Mouse (Mus musculus) stomach, embryonic 14.5 days (tissue): ENCODE results near the gene Nr2e1. TPM values are rescaled to one million over a fixed set of nuclear protein-coding genes. Genes with fewer than 3 reads are reported as not detected.
A peak's percentile ranks its signal among the peaks of the same experiment; 100 is the strongest.

Experiments used
- ATAC-seq: fragments of 200-750 bp; cut with Nextera tagmentation; 2 replicates; pipeline ENCODE4 v1.8.0; 2017; ENCODE audit warnings: low read depth, moderate TSS enrichment; ENCODE audit not compliant: insufficient number of reproducible peaks, insufficient read depth, low FRiP score
- H3K27ac ChIP-seq: fragments of 300-500 bp; sonication (generic); 2 replicates; pipeline ENCODE4 v1.5.1; 2014; ENCODE audit warnings: mild to moderate bottlenecking, low read length, moderate library complexity, mixed read lengths
- H3K27me3 ChIP-seq: fragments of 300-500 bp; sonication (generic); 2 replicates; pipeline ENCODE4 v1.6.1; 2014; ENCODE audit warnings: low read length, control low read depth, mixed read lengths; ENCODE audit not compliant: control insufficient read depth, insufficient read depth
- H3K36me3 ChIP-seq: fragments of 300-500 bp; sonication (generic); 2 replicates; pipeline ENCODE4 v1.6.1; 2014; ENCODE audit warnings: mild to moderate bottlenecking, control low read depth, low read length, moderate library complexity, mixed read lengths; ENCODE audit not compliant: control insufficient read depth, insufficient read depth
- H3K4me1 ChIP-seq: fragments of 300-500 bp; sonication (generic); 2 replicates; pipeline ENCODE4 v1.6.1; 2014; ENCODE audit warnings: low read length, control low read depth, mixed read lengths; ENCODE audit not compliant: control insufficient read depth, insufficient read depth
- H3K4me2 ChIP-seq: fragments of 300-500 bp; sonication (generic); replicated peaks from 2 replicates; pipeline ENCODE4 v1.6.1; 2014; ENCODE audit warnings: low read depth, low read length, control low read depth
- H3K4me3 ChIP-seq: fragments of 300-500 bp; sonication (generic); 2 replicates; pipeline ENCODE4 v1.5.1; 2014; ENCODE audit warnings: low read depth, low read length, control low read depth
- H3K9ac ChIP-seq: fragments of 300-500 bp; sonication (generic); replicated peaks from 2 replicates; pipeline ENCODE4 v1.6.1; 2014; ENCODE audit warnings: low read depth, mild to moderate bottlenecking, control low read depth, low read length, moderate library complexity, mixed read lengths
- H3K9me3 ChIP-seq: fragments of 300-500 bp; sonication (generic); 2 replicates; pipeline ENCODE4 v1.6.1; 2016; ENCODE audit warnings: low read depth, low read length, control low read depth; ENCODE audit not compliant: control insufficient read depth
- WGBS: fragments of 180-500 bp; shearing (Covaris S2); extraction: QIAGEN DNeasy Blood & Tissue Kit; methylation state at CpG from one replicate; pipeline ENCODE4 v1.1.7; 2014; 5-methylcytosine and 5-hydroxymethylcytosine counted together
- polyA plus RNA-seq: library from polyadenylated mRNA; unstranded; fragments of >200 nt; fragmentation: Nextera tagmentation; extraction: Ambion mirVana; gene quantifications from 2 replicates; pipeline ENCODE4 v1.2.1, GENCODE M21; 2014

Nr2e1 gene
- polyA plus RNA-seq, 1 experiment from 2014 or later, result not detected

GRCm38 (mm10) chr10:42591185-42591992, 8.0 kb upstream of the Nr2e1 start:
- WGBS, result under 1% methylated on average over 67 of the region's 67 CpGs
- Histone ChIP-seq H3K9me3 (no peaks in the 10 kb centered on the region), H3K27me3 (peaks cover 74% of the 10 kb centered on the region), H3K4me1 (0 out of 2 replicates have a peak, but pooled peaks cover 3% of the 10 kb centered on the region), H3K27ac (no peak overlapping the region), H3K9ac (no peak overlapping the region), H3K36me3 (no peaks in the 10 kb centered on the region), H3K4me3 (peak overlapping the region; percentile 21), H3K4me2 (peak overlapping the region; percentile 20)
- ATAC-seq, result no peak

GRCm38 (mm10) chr10:42590261-42591184, 7.1 kb upstream of the Nr2e1 start:
- no peak for ATAC-seq
- no peak overlapping the region for H3K27ac ChIP-seq
- 2% methylated on average over 19 of the region's 19 CpGs for WGBS
- 0 out of 2 replicates have a peak, but pooled peaks cover 3% of the 10 kb centered on the region for H3K4me1 ChIP-seq
- no peaks in the 10 kb centered on the region for H3K36me3 ChIP-seq
- no peaks in the 10 kb centered on the region for H3K9me3 ChIP-seq
- peaks cover 81% of the 10 kb centered on the region for H3K27me3 ChIP-seq
- no peak overlapping the region for H3K4me2 ChIP-seq
- no peak overlapping the region for H3K4me3 ChIP-seq
- H3K9ac ChIP-seq, result no peak overlapping the region

- Histone ChIP-seq H3K27ac (no peak overlapping the region), H3K4me2 (no peak overlapping the region), H3K27me3 (peaks cover 90% of the 10 kb centered on the region), H3K36me3 (no peaks in the 10 kb centered on the region), H3K4me1 (0 out of 2 replicates have a peak, but pooled peaks cover 3% of the 10 kb centered on the region), H3K4me3 (no peak overlapping the region), H3K9me3 (no peaks in the 10 kb centered on the region), H3K9ac (no peak overlapping the region)
- ATAC-seq, result no peak
- 4% methylated on average over 5 of the region's 5 CpGs for WGBS
Measured at GRCm38 (mm10) chr10:42589505-42589904, 6.1 kb upstream of the Nr2e1 start.

GRCm38 (mm10) chr10:42587961-42588750, 4.7 kb upstream of the Nr2e1 start:
- Histone ChIP-seq H3K9ac (no peak overlapping the region), H3K36me3 (no peaks in the 10 kb centered on the region), H3K4me2 (no peak overlapping the region), H3K27me3 (peaks cover 87% of the 10 kb centered on the region), H3K4me3 (no peak overlapping the region), H3K9me3 (no peaks in the 10 kb centered on the region), H3K4me1 (0 out of 2 replicates have a peak, but pooled peaks cover 3% of the 10 kb centered on the region), H3K27ac (no peak overlapping the region)
- ATAC-seq, result no peak
- WGBS, result 6% methylated on average over 8 of the region's 8 CpGs

GRCm38 (mm10) chr10:42585596-42586305, 2.3 kb upstream of the Nr2e1 start:
- Histone ChIP-seq H3K4me1 (0 out of 2 replicates have a peak, but pooled peaks cover 2% of the 10 kb centered on the region), H3K9me3 (no peaks in the 10 kb centered on the region), H3K27ac (no peak overlapping the region), H3K4me3 (no peak overlapping the region), H3K9ac (no peak overlapping the region), H3K27me3 (peaks cover 82% of the 10 kb centered on the region), H3K36me3 (no peaks in the 10 kb centered on the region), H3K4me2 (no peak overlapping the region)
- WGBS, result 6% methylated on average over 22 of the region's 22 CpGs
- ATAC-seq, result no peak

- Histone ChIP-seq H3K4me2 (no peak overlapping the region), H3K9ac (no peak overlapping the region), H3K27ac (no peak overlapping the region), H3K27me3 (peaks cover 82% of the 10 kb centered on the region), H3K4me3 (no peak overlapping the region), H3K36me3 (no peaks in the 10 kb centered on the region), H3K9me3 (no peaks in the 10 kb centered on the region), H3K4me1 (0 out of 2 replicates have a peak, but pooled peaks cover 2% of the 10 kb centered on the region)
- WGBS, result under 1% methylated on average over 8 of the region's 8 CpGs
- ATAC-seq, result no peak
Measured at GRCm38 (mm10) chr10:42585156-42585555, 1.7 kb upstream of the Nr2e1 start.

- Histone ChIP-seq H3K36me3 (no peaks in the 10 kb centered on the region), H3K27ac (no peak overlapping the region), H3K4me1 (0 out of 2 replicates have a peak, but pooled peaks cover 2% of the 10 kb centered on the region), H3K27me3 (peaks cover 82% of the 10 kb centered on the region), H3K9ac (no peak overlapping the region), H3K4me2 (no peak overlapping the region), H3K9me3 (no peaks in the 10 kb centered on the region), H3K4me3 (peak overlapping the region; percentile 2; the same call in 1 of the 2 replicates)
- WGBS, result under 1% methylated on average over 37 of the region's 37 CpGs
- no peak for ATAC-seq
Measured at GRCm38 (mm10) chr10:42584436-42584983, 1.1 kb upstream of the Nr2e1 start.
